Mouse (Mus musculus): ENCODE data around the gene Chst3. TPM values are rescaled to one million over a fixed set of nuclear protein-coding genes. Genes with fewer than 3 reads are reported as not detected.
"Not testable (repeated sequence)": the region's sequence is repeated elsewhere in the genome, so short reads cannot be mapped to it uniquely, and the experiment has no call there.

Gene Chst3
- total RNA-seq, 2 experiments from 2014 or later = 3.8 to 4.3 TPM

- not testable (repeated sequence) for DNase-seq (ENCODE audit: low spot score in 2 of 2)
Measured at GRCm38 (mm10) chr10:60162184-60162972, 56.7 kb downstream of the Chst3 start.

GRCm38 (mm10) chr10:60161397-60161796, 57.7 kb downstream of the Chst3 start:
- not testable (repeated sequence) for DNase-seq (ENCODE audit: low spot score in 2 of 2)

GRCm38 (mm10) chr10:60158144-60158543, 60.9 kb downstream of the Chst3 start:
- DNase-seq (ENCODE audit: low spot score in 2 of 2) = no peak

- no peak for DNase-seq (ENCODE audit: low spot score in 2 of 2)
Measured at GRCm38 (mm10) chr10:60156016-60156415, 63.0 kb downstream of the Chst3 start.

GRCm38 (mm10) chr10:60151107-60151663, 67.9 kb downstream of the Chst3 start:
- DNase-seq (ENCODE audit: low spot score in 2 of 2) = no peak

GRCm38 (mm10) chr10:60148087-60148486, 71.0 kb downstream of the Chst3 start:
- DNase-seq (ENCODE audit: low spot score in 2 of 2) = peak; percentile 67 to 79

GRCm38 (mm10) chr10:60147510-60148047, 71.5 kb downstream of the Chst3 start:
- not testable (repeated sequence) for DNase-seq (ENCODE audit: low spot score in 2 of 2)

GRCm38 (mm10) chr10:60141656-60142160, 77.4 kb downstream of the Chst3 start:
- no peak for DNase-seq (ENCODE audit: low spot score in 2 of 2)

- DNase-seq (ENCODE audit: low spot score in 2 of 2) = no peak
Measured at GRCm38 (mm10) chr10:60140751-60141150, 78.3 kb downstream of the Chst3 start.

- DNase-seq (ENCODE audit: low spot score in 2 of 2) = no peak
Measured at GRCm38 (mm10) chr10:60138680-60139079, 80.4 kb downstream of the Chst3 start.

GRCm38 (mm10) chr10:60136935-60137334, 82.1 kb downstream of the Chst3 start:
- DNase-seq (ENCODE audit: low spot score in 2 of 2) = no peak

GRCm38 (mm10) chr10:60136010-60136409, 83.0 kb downstream of the Chst3 start:
- not testable (repeated sequence) for DNase-seq (ENCODE audit: low spot score in 2 of 2)

- DNase-seq (ENCODE audit: low spot score in 2 of 2) = no peak
Measured at GRCm38 (mm10) chr10:60134201-60134600, 84.9 kb downstream of the Chst3 start.

- DNase-seq (ENCODE audit: low spot score in 2 of 2) = no peak
Measured at GRCm38 (mm10) chr10:60133501-60133900, 85.6 kb downstream of the Chst3 start.

Small RNAs within 50 kb of the gene (microRNA-seq; reads per million reads assigned to microRNA genes)
- not detected for gene Gm22117

Other genes starting within 250 kb of the Chst3 start
- 10 to 100 TPM; 13.9 to 16.0 TPM for gene Ascc1, start 216.5 kb downstream of the Chst3 start, total RNA-seq (2021)
- gene Anapc16, start 216.1 kb downstream of the Chst3 start, total RNA-seq (2021) = 10 to 100 TPM; 49.9 to 51.4 TPM
- gene Spock2, start 113.0 kb downstream of the Chst3 start, total RNA-seq (2021) = 1 to 10 TPM; 6.0 to 6.7 TPM
- 100 to 1,000 TPM; 457 to 468 TPM for gene Psap, start 58.4 kb upstream of the Chst3 start, total RNA-seq (2021)
- gene Vsir, start 127.6 kb upstream of the Chst3 start, total RNA-seq (2021) = 10 to 100 TPM; 16.9 to 17.9 TPM
- 1 to 10 TPM in 1 of 2 experiments, under 1 TPM in 1; 0.64 to 1.1 TPM for gene Gm17455, start 180.5 kb upstream of the Chst3 start, total RNA-seq (2021)